Mouse (Mus musculus) heart, embryonic 12.5 days (tissue): Measurements from ENCODE around the gene Pxylp1. TPM values are rescaled to one million over a fixed set of nuclear protein-coding genes. Genes with fewer than 3 reads are reported as not detected.

Experiments
- ATAC-seq: fragments of 200-750 bp; cut with Nextera tagmentation; 2 replicates; pipeline ENCODE4 v1.8.0; 2017; ENCODE audit warnings: moderate TSS enrichment, moderate library complexity; ENCODE audit not compliant: insufficient number of reproducible peaks, low FRiP score
- H3K27ac ChIP-seq: fragments of 300-500 bp; sonication (generic); 2 replicates; pipeline ENCODE4 v1.5.1; 2016; ENCODE audit warnings: mild to moderate bottlenecking, moderate library complexity; ENCODE audit not compliant: poor library complexity, severe bottlenecking
- H3K27me3 ChIP-seq: fragments of 300-500 bp; sonication (generic); replicated peaks from 2 replicates; pipeline ENCODE4 v1.6.1; 2016; ENCODE audit warnings: mild to moderate bottlenecking, moderate library complexity
- H3K36me3 ChIP-seq: fragments of 300-500 bp; sonication (generic); 2 replicates; pipeline ENCODE4 v1.6.1; 2016; ENCODE audit warnings: mild to moderate bottlenecking, moderate library complexity
- H3K4me1 ChIP-seq: fragments of 300-500 bp; sonication (generic); replicated peaks from 2 replicates; pipeline ENCODE4 v1.6.1; 2016; ENCODE audit warnings: mild to moderate bottlenecking
- H3K4me2 ChIP-seq: fragments of 300-500 bp; sonication (generic); 2 replicates; pipeline ENCODE4 v1.6.1; 2016; ENCODE audit warnings: mild to moderate bottlenecking, moderate library complexity
- H3K4me3 ChIP-seq: fragments of 300-500 bp; sonication (generic); 2 replicates; pipeline ENCODE4 v1.5.1; 2016; ENCODE audit warnings: mild to moderate bottlenecking
- H3K9ac ChIP-seq: fragments of 300-500 bp; sonication (generic); 2 replicates; pipeline ENCODE4 v1.6.1; 2016; ENCODE audit warnings: mild to moderate bottlenecking, moderate library complexity
- H3K9me3 ChIP-seq: fragments of 300-500 bp; sonication (generic); replicated peaks from 2 replicates; pipeline ENCODE4 v1.6.1; 2016; ENCODE audit warnings: mild to moderate bottlenecking, moderate library complexity
- WGBS: fragments of 180-500 bp; shearing (Covaris S2); methylation state at CpG from one replicate; pipeline ENCODE4 v1.1.7; 2016; 5-methylcytosine and 5-hydroxymethylcytosine counted together
- polyA plus RNA-seq: library from polyadenylated mRNA; unstranded; fragments of >200 nt; fragmentation: Nextera tagmentation; extraction: Ambion mirVana; gene quantifications from 2 replicates; pipeline ENCODE4 v1.2.1, GENCODE M21; 2016

Gene Pxylp1
- polyA plus RNA-seq, 1 experiment from 2014 or later: 36.9 TPM

DNA sequence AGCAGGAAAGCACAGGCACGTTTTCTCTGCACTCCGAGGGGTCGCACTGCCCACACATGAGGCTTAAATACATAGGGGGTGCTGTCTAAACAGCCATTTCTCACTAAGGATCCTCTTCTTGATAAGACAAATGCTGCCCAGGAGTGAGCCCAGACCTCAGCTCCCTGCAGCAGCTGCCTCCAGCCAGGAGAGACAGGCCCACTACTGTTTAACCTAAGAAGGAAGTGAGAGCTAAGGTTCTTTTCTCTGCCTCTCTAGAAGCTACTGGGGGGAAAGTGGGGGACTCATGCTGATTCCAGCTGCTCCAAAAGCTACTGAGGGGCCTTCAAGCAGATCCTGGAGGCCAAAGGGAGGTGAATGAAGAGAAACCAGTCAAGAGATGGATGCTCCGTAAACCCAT is 16.8 kb downstream of the Pxylp1 start:
- H3K27ac ChIP-seq: peak overlapping the region; percentile 83
- H3K4me2 ChIP-seq: no peak overlapping the region
- no peak overlapping the region for H3K9ac ChIP-seq
- peaks cover 3% of the 10 kb centered on the region; the same call in 1 of the 2 replicates for H3K9me3 ChIP-seq
- no peak overlapping the region for H3K4me3 ChIP-seq
- H3K36me3 ChIP-seq: no peaks in the 10 kb centered on the region
- no peak for ATAC-seq
- 34% methylated on average over 4 of the region's 4 CpGs for WGBS
- H3K4me1 ChIP-seq: peaks cover 55% of the 10 kb centered on the region
- no peaks in the 10 kb centered on the region for H3K27me3 ChIP-seq

DNA sequence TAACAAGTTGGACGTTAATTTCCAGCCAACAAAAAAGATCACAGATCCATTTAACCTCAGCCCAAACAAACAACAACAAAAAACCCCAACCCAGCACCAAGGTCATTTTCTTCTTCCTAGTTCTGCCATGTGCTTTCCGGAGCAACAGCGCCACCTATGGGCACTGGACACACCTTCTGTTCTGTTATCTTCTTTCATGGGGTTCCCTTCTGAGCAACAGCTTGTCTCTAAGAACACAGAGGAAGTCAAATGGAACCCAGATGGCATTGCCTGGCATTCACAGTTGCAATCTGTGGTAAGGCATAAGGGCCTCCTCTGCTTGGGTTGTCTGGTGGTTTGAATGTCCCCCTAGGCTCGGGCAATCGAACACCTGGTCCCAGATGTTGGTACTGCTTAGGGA is 19.4 kb downstream of the Pxylp1 start:
- WGBS: 66% methylated on average over 5 of the region's 5 CpGs
- H3K27ac ChIP-seq: no peak overlapping the region
- peaks cover 48% of the 10 kb centered on the region for H3K4me1 ChIP-seq
- no peaks in the 10 kb centered on the region for H3K27me3 ChIP-seq
- H3K4me3 ChIP-seq: no peak overlapping the region
- no peak overlapping the region for H3K9ac ChIP-seq
- no peaks in the 10 kb centered on the region for H3K36me3 ChIP-seq
- peaks cover 5% of the 10 kb centered on the region; the same call in 1 of the 2 replicates for H3K9me3 ChIP-seq
- H3K4me2 ChIP-seq: no peak overlapping the region
- ATAC-seq: no peak

DNA sequence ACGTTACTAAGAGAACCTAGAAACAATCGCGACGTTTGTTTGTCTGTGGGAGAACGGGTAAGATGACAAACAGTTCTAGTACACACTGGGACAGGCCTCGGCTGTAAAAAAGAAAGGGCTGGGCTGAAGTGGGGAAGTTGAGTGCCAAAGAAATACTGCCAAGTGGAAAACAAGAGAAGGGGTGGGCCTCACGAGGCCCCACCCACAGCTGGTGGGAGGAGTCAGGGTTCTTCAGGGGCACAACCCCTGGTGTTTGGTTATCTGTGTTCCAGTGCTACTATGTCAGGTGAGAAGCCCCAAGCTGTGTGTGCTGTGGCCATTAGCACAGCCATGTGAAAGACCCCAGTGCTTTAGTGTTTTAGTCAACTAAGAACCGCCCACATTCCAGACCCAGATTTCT is 22.4 kb downstream of the Pxylp1 start:
- no peak overlapping the region for H3K4me3 ChIP-seq
- H3K4me1 ChIP-seq: peaks cover 38% of the 10 kb centered on the region
- H3K9me3 ChIP-seq: peaks cover 5% of the 10 kb centered on the region; the same call in 1 of the 2 replicates
- H3K4me2 ChIP-seq: no peak overlapping the region
- H3K9ac ChIP-seq: no peak overlapping the region
- ATAC-seq: peak; percentile 52; the same call in 1 of the 2 replicates
- no peak overlapping the region for H3K27ac ChIP-seq
- 65% methylated on average over 8 of the region's 8 CpGs for WGBS
- H3K36me3 ChIP-seq: no peaks in the 10 kb centered on the region
- no peaks in the 10 kb centered on the region for H3K27me3 ChIP-seq

DNA sequence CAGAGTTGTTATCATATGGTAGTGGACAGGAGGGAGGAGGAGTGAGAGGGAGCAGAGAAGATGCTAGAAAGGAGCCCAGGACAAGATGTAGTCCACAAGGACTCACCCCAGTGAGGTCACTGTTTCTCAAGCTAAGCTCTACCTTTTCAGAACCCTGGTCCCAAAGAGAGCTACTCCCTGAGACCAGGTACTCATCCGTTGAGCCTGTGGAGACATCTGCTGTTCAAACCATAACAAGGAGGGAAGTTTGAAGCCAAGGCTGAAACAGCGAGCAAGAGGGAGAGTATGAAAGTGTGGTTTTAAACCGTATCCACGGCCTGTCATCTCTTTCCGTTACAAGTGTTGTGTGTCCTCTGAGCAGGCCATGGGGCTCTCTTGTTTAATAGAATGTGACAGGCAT is 22.9 kb downstream of the Pxylp1 start:
- Histone ChIP-seq H3K4me1 (peaks cover 36% of the 10 kb centered on the region), H3K4me2 (no peak overlapping the region), H3K27me3 (no peaks in the 10 kb centered on the region), H3K27ac (no peak overlapping the region), H3K4me3 (no peak overlapping the region), H3K9ac (no peak overlapping the region), H3K9me3 (peaks cover 5% of the 10 kb centered on the region; the same call in 1 of the 2 replicates), H3K36me3 (no peaks in the 10 kb centered on the region)
- WGBS: 74% methylated on average over 5 of the region's 5 CpGs
- no peak for ATAC-seq

DNA sequence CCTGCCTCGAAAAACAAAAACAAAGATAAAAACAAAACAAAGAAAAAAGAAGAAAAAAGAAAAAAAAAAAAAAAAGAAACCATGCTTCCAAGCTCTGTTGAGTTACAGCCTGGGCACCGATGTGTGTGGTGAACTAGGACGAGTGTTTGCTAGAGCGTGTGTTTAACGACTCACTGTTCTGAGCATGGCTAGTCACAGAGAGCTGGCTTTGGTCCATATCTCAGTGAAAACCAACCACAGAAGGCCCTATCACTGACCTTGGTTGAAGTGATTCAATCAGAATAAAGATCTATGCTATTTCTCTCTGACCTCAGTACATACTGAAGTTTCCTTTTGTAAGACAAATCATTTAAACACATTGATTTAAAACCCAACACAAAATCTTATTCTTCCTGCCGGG is 23.9 kb downstream of the Pxylp1 start:
- H3K4me1 ChIP-seq: peaks cover 43% of the 10 kb centered on the region
- H3K4me2 ChIP-seq: no peak overlapping the region
- no peak overlapping the region for H3K9ac ChIP-seq
- H3K9me3 ChIP-seq: peaks cover 5% of the 10 kb centered on the region; the same call in 1 of the 2 replicates
- H3K27me3 ChIP-seq: no peaks in the 10 kb centered on the region
- H3K36me3 ChIP-seq: no peaks in the 10 kb centered on the region
- no peak overlapping the region for H3K4me3 ChIP-seq
- WGBS: 71% methylated on average over 6 of the region's 6 CpGs
- ATAC-seq: no peak
- no peak overlapping the region for H3K27ac ChIP-seq

DNA sequence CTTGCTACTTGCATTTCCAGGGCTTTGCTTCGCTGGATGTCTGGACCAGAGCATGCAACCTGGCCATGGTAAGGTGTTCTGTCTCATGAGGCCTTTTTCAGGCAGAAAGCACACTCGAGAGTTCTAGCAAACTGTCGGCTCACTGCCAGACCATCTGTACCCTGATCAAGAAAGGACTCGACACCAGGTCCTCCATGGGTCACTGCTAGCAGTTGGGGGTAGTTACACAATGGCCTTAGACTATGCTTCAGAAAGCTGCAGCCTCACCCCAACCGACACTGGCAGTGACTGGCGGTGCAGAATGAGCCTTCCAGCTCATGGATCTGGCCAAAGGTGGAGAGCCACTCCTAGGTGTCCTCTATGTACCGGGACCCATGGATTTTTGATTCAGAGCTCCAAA is 25.3 kb downstream of the Pxylp1 start:
- H3K9ac ChIP-seq: no peak overlapping the region
- 70% methylated on average over 7 of the region's 7 CpGs for WGBS
- H3K4me2 ChIP-seq: no peak overlapping the region
- no peak overlapping the region for H3K4me3 ChIP-seq
- H3K9me3 ChIP-seq: peaks cover 5% of the 10 kb centered on the region; the same call in 1 of the 2 replicates
- no peaks in the 10 kb centered on the region for H3K36me3 ChIP-seq
- H3K27me3 ChIP-seq: no peaks in the 10 kb centered on the region
- peaks cover 56% of the 10 kb centered on the region for H3K4me1 ChIP-seq
- no peak for ATAC-seq
- H3K27ac ChIP-seq: no peak overlapping the region

DNA sequence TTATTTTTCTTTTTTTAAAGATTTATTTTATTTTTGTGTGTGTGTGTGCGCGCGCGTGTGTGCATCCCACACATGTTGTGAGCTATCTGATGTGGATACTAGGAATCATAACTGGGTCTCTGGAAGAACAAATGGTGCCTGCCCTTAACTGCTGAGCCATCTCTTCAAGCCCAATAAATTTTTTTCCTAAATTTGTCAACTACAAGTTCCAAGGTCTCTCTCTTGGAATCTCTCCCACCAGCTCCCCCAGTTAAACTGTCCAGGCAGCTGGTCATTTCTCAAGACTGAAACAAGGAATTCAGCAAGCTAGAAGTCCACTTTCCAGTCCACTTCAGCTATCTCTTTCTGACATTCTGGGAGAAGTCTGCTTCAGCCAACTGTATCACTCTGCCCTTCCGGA is 26.3 kb downstream of the Pxylp1 start:
- no peaks in the 10 kb centered on the region for H3K27me3 ChIP-seq
- H3K4me2 ChIP-seq: no peak overlapping the region
- ATAC-seq: no peak
- 84% methylated on average over 5 of the region's 5 CpGs for WGBS
- H3K36me3 ChIP-seq: no peaks in the 10 kb centered on the region
- no peak overlapping the region for H3K9ac ChIP-seq
- peaks cover 63% of the 10 kb centered on the region for H3K4me1 ChIP-seq
- H3K9me3 ChIP-seq: 0 out of 2 replicates have a peak, but pooled peaks cover 5% of the 10 kb centered on the region
- no peak overlapping the region for H3K27ac ChIP-seq
- H3K4me3 ChIP-seq: no peak overlapping the region

DNA sequence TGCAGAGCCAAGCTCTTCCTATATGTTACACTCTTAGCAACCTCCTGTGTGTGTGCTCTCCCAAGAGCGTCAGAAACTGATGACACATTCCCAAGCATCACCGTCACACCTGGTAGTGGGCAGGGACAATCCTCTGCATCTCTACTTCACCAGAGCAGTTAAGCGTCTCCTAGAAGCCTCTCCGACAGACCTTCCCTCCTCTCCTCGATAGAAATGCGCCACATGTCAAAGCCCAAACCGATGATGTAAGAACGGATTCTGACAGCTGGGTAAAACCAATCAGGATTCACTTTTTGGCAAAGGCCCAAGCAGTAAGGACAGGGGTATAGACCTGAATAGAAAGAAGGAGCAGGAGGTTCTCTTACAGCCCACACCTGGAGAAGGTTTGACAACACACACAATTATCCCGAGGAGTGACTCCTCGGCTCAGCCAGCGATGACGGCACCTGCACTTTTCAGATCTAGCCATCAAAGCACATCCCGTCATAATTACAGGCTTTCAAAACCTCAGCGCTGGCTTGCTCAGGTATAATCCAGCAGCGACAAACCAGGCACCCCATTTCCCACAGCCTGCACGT is 26.9 kb downstream of the Pxylp1 start:
- 69% methylated on average over 16 of the region's 16 CpGs for WGBS
- no peak overlapping the region for H3K27ac ChIP-seq
- peaks cover 69% of the 10 kb centered on the region for H3K4me1 ChIP-seq
- ATAC-seq: no peak
- H3K9me3 ChIP-seq: 0 out of 2 replicates have a peak, but pooled peaks cover 1% of the 10 kb centered on the region
- no peaks in the 10 kb centered on the region for H3K27me3 ChIP-seq
- no peak overlapping the region for H3K4me3 ChIP-seq
- H3K9ac ChIP-seq: no peak overlapping the region
- H3K4me2 ChIP-seq: no peak overlapping the region
- no peaks in the 10 kb centered on the region for H3K36me3 ChIP-seq

DNA sequence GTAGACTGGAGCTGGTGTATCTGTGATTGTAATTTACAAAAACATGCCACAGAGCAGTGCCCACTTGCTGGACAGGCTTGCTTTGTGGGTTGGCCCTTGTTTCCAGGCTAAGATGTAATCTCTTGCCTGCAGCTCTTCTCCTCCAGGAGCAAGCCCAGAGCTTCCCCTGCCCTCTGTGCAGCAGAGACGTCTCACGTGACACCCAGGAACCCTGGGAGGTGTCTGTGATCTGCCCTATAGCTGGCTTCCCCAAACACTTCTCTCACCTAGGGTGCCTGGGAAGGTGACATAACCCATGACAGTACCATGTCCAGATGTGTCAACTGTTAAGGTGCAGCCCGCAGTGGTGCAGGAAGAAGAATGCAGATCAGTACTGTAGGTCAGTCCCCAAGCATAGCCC is 28.9 kb downstream of the Pxylp1 start:
- Histone ChIP-seq H3K27me3 (no peaks in the 10 kb centered on the region), H3K9me3 (no peaks in the 10 kb centered on the region), H3K9ac (no peak overlapping the region), H3K27ac (peak overlapping the region; percentile 1; the same call in 1 of the 2 replicates), H3K36me3 (no peaks in the 10 kb centered on the region), H3K4me2 (no peak overlapping the region), H3K4me1 (peaks cover 71% of the 10 kb centered on the region), H3K4me3 (no peak overlapping the region)
- no peak; the same call in 1 of the 2 replicates for ATAC-seq
- 36% methylated on average over 3 of the region's 3 CpGs for WGBS

DNA sequence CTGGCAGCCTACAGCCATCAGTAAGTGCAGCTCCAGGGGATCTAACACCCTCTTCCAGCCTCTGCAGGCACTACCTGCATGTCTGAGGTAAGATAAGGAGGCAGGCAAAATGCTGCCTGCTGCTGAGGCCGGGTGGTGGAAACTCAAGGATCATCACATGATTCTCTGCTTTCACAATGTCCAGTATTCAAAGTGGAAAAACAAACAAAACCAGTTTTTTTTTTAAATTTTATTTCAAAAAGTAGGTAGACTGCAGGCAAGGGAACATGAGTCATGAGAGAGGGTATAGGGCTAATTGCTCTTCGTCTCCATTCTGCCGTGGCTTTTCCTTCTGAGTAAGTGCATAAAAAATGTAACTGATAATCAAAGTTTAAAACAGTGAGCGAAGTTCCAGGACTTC is 29.6 kb downstream of the Pxylp1 start:
- H3K36me3 ChIP-seq: no peaks in the 10 kb centered on the region
- no peaks in the 10 kb centered on the region for H3K27me3 ChIP-seq
- no peak overlapping the region for H3K4me2 ChIP-seq
- peaks cover 76% of the 10 kb centered on the region for H3K4me1 ChIP-seq
- no peak overlapping the region for H3K4me3 ChIP-seq
- no peak for ATAC-seq
- H3K27ac ChIP-seq: no peak overlapping the region
- H3K9me3 ChIP-seq: no peaks in the 10 kb centered on the region
- WGBS: 44% methylated on average over 4 of the region's 4 CpGs
- no peak overlapping the region for H3K9ac ChIP-seq

DNA sequence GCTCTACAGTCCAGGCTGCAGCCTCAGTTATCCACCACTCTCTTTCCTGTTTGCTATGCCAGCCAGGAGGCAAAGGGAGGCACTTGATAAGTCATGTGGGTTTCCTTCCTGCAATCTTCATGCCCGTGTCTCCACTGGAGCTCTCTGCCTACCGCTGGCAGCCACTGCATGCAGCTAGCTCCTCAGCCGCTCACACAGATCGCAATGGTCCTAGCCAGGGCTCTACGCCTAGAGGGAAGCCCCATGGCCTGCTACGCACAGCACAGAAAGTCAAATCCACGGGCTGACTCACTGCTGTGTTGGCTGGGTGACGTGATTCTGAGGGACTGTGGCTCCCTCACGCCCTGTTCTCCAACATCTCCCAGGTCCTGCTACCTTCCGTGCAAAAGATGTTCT is 31.4 kb downstream of the Pxylp1 start:
- no peaks in the 10 kb centered on the region for H3K27me3 ChIP-seq
- no peaks in the 10 kb centered on the region for H3K36me3 ChIP-seq
- H3K4me2 ChIP-seq: no peak overlapping the region
- no peak overlapping the region for H3K4me3 ChIP-seq
- no peaks in the 10 kb centered on the region for H3K9me3 ChIP-seq
- H3K4me1 ChIP-seq: peaks cover 71% of the 10 kb centered on the region
- 67% methylated on average over 10 of the region's 10 CpGs for WGBS
- H3K27ac ChIP-seq: peak overlapping the region; percentile 38
- no peak for ATAC-seq
- H3K9ac ChIP-seq: no peak overlapping the region
